Mouse (Mus musculus): Measurements from ENCODE around the gene Dach2.

The Dach2 gene

GRCm38 (mm10) chrX:113297404-113297803 is at the start of gene Dach2:
Gene Dach2, plus strand, starts transcription at chrX:113297510.
- DNase-seq (ENCODE audit: low spot score), result peak; percentile 55

DNA sequence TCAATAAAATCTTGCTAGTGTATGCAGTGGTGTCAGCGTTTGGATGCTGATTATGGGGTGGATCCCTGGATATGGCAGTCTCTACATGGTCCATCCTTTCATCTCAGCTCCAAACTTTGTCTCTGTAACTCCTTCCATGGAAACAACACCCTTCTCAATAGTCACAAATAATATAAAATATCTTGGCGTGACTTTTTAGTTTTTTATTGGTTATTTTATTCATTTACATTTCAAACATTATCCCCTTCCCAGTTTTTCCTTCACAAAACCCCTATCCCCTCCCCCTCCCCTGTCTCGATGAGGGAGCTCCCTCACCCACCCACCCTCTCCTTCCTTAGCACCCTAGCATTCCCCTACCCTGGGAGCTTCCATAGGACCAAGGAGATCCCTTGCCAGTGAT is 44.9 kb upstream of the Dach2 start:
- DNase-seq (ENCODE audit: low spot score), result peak; percentile 31

GRCm38 (mm10) chrX:113298031-113298430 is 721 bp downstream of the Dach2 start:
- DNase-seq (ENCODE audit: low spot score), result peak; percentile 81

DNA sequence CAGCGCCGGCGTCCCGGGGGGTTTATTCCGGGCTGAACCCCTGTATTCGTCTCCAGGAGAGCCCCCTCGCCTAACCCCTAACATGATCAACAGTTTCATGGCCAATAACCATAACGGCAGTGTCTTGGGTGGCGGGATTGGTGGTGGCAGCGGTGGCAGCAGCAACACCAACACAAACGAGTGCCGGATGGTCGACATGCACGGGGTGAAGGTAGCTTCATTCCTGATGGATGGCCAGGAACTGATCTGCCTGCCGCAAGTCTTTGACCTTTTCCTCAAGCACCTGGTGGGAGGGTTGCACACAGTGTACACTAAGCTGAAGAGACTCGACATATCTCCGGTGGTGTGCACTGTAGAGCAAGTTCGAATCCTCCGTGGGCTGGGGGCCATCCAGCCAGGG is 1.2 kb downstream of the Dach2 start:
- DNase-seq (ENCODE audit: low spot score), result peak; percentile 22

DNA sequence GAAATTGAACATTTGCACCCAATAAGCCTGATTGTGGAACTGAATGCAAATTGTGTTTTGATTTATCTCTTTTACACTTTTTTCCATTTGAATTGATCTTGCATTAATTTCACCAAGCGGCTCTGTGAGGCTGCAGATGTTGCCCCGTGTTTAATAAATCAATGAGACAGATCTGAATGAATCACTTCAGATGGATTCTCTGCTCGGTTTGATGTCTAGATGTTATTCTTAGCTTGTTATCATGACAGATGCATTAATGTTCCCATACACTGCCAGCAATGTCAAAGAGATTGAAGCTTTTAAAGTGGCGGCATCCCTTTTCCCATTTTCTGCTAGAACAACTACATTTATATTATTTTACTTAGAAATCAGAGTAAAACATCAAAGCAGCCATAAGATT is 7.0 kb downstream of the Dach2 start:
- no peak for DNase-seq (ENCODE audit: low spot score)

DNA sequence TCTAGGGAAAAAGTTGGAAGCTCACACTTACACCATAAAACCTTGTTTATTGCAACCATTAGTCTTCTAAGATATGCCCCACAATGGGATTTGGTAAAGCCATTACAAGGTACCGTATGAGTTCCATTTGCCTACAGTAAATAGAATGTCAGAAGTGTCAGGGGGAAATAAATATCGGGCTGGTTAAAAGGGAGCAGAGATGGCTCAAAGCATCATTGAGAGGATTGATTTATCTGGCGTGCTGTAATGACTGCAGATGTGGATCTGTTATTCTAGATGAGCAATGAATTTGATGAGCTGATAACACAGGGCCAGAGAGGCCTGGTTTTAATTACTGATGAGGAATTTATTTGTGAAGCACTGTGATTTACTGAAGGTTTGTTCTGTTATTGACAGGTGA is 40.8 kb downstream of the Dach2 start:
- peak; percentile 2 for DNase-seq (ENCODE audit: low spot score)

DNA sequence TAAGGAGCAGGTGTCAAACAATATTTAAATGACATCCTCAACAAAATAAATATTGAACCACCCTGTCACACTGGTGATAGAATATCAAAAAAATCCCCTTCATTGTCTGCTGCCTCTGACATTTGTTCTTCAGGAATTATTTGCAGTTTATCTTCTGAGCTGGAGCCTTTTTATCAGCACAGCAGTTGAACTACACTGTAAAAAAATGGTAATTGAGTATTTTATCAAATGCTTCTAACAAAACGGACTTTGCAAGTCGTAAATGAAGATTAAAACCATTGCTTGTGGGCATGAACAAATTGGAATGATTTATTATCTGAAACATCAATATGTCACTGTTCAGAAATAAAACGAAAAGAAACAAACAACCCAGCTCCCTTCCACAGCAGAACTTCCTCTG is 97.1 kb downstream of the Dach2 start:
- DNase-seq (ENCODE audit: low spot score), result no peak

- DNase-seq (ENCODE audit: low spot score), result no peak
Observed at GRCm38 (mm10) chrX:113408756-113409155, 111.4 kb downstream of the Dach2 start.

DNA sequence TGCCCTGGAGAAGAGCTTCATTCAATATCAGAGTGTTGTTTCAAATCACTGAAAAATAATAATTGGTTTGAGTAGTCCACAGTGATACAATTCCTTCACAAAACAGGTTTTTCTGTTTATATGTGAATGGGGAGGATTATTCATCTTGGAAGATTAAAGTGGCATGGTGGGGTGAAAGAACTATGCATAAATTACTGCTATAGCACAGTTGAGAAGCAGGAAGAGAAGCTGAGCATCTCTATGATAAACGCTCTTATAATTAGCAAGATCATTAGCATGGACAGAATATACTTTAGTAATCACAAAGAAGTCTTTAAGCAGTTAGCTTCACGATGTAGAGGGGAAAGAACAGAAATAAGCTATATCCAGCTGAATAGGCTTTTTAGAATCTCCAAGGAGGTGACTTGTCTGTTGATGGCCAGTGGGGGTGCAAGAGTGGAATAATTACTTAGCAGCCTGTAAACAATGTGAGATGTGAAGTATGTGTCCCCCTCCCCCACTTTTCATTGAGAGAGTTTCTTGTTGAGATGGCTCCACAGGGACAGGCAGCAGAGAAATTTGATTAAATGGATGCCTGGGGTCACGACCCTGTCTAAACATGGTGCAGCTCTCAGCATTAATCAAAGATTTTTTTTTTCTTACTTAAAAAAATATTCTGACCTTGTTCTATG is 124.3 kb downstream of the Dach2 start:
- peak; percentile 79 for DNase-seq (ENCODE audit: low spot score)

- no peak for DNase-seq (ENCODE audit: low spot score)
Observed at GRCm38 (mm10) chrX:113482131-113482530, 184.8 kb downstream of the Dach2 start.

DNA sequence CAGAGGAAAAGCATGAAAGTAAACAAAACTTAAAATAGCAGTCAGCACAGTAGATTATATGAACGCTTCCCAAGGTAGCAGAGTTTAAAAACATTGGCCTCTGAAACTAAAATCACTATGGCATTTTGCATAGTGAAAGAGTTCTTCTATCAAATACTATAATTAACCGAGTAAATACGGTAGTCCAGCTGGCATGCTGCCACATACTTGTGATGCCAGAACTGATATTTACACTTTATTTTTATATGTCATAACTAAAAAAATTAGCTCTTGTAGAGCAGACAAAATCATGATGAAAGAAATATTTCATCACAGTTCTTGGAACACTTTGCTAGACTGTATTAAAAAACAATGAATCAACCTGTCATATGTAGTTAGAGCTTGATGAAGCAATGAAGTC is 247.8 kb downstream of the Dach2 start:
- no peak for DNase-seq (ENCODE audit: low spot score)

DNA sequence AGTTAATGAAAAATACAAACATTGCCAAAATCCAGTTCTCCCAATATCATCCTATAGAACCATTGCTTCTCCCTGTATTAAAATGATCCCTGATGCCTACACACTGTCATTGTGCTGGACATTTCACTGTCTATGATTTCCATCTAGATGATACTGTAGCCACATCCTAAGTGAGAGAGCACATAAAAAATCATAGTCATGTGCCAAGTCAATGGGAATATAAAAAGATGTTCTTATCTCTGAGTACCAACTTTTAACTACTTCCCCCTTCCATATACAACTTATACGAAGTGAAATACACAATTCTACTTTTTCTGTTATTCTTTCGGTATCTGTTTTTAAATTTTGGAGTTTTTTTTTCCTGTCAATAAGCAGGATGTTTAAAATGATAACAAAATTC is 266.6 kb downstream of the Dach2 start:
- DNase-seq (ENCODE audit: low spot score), result no peak

GRCm38 (mm10) chrX:113666069-113666468 is 368.8 kb downstream of the Dach2 start:
- no peak for DNase-seq (ENCODE audit: low spot score)

DNA sequence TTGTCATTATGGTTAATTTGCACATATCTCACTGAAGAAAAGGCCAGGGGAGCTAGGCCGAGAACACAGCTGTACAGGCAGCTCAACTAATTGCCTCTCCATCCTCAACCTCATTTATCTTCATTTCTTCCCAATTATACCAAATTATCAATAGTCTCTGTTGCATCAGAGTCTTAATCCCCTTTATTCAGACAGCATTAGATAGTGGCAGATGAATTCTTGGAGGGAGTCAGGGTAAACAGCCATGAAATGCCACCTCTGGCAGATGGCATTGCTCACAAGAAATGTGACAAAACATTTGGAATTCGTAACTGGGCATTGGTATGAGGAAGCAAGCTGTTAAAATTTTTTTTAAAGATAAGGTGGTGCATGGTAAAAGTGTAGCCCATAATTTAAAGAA is 389.9 kb downstream of the Dach2 start:
- no peak for DNase-seq (ENCODE audit: low spot score)

DNA sequence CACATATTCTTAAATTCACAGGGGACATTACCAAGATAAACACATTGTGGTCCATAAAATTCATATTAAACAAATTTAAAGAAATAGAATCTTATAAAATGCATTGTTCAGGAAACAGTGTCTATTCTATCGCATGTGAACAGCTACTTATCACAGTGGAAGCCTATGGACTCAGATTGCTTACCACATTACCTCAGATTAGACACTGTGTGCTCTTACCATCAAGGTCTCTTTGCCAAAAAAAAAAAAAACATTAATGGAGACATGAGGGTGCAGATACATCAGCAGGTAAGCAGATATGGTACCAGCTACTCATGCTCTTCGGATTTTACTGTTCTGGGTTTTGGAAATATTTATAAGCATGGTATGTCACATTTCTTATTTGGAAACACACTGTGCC is 415.1 kb downstream of the Dach2 start:
- DNase-seq (ENCODE audit: low spot score), result no peak

GRCm38 (mm10) chrX:113724124-113724523 is 426.8 kb downstream of the Dach2 start:
- DNase-seq (ENCODE audit: low spot score), result no peak

DNA sequence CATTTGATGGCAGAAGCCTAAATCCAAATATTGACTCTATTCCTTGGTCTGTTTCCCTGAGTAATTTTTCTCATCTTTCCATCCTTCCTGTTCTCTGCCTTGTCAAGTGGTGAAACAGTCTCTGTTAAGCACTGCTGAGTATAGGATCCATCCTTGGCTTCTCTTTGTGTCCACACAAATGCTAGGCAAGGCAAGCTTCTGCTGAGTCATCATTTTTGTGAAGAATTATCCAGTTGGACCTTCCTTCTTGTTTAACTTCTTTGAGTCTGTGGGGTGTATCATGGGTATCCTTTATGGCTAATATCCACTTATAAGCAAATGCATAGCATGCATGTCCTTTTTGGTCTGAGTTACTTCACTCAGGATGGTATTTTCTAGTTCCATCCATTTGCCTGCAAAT is 449.8 kb downstream of the Dach2 start:
- no peak for DNase-seq (ENCODE audit: low spot score)

DNA sequence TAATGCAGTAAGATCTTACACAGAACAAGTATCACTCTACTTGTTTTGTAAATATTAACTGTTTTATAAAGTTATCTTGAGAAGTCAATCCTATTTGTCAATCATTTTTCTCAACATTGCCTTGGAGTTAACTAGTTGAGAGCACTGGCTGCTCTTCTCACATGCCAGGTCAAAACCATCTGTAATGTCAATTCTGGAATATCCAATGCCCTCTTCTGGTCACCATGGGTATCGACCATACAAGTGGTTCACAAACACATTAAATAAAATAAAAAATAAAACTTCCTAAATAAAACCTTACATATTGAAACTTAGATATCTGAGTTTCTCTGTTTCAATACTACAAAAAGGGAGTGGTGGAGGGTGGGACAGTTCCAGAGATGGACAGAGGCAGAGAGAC is 495.0 kb downstream of the Dach2 start:
- peak; percentile 16 for DNase-seq (ENCODE audit: low spot score)

- no peak for DNase-seq (ENCODE audit: low spot score)
Observed at GRCm38 (mm10) chrX:113810369-113810768, 513.1 kb downstream of the Dach2 start.

- DNase-seq (ENCODE audit: low spot score), result no peak
Observed at GRCm38 (mm10) chrX:113826810-113827209, 529.5 kb downstream of the Dach2 start.

- DNase-seq (ENCODE audit: low spot score), result no peak
Observed at GRCm38 (mm10) chrX:113833062-113833461, 535.8 kb downstream of the Dach2 start.

- DNase-seq (ENCODE audit: low spot score), result no peak
Observed at GRCm38 (mm10) chrX:113867835-113868495, 570.7 kb downstream of the Dach2 start.

Data from embryo, embryonic 10.5 days (tissue).